Mouse (Mus musculus) hindbrain, embryonic 13.5 days (tissue): ENCODE measurements around the gene Ablim2. TPM values are rescaled to one million over a fixed set of nuclear protein-coding genes. Genes with fewer than 3 reads are reported as not detected.

ENCODE experiments used
- polyA plus RNA-seq: library from polyadenylated mRNA; unstranded; fragments of >200 nt; fragmentation: Nextera tagmentation; extraction: Ambion mirVana; gene quantifications from 2 replicates; pipeline ENCODE4 v1.2.1, GENCODE M21; 2015

Ablim2 gene
- polyA plus RNA-seq, 1 experiment from 2014 or later = 9.5 TPM

Other genes with a start within 250 kb of the Ablim2 start
- 1.1 and 2.3 TPM in 2 replicates for gene Cpz, start 232.2 kb upstream of the Ablim2 start, polyA plus RNA-seq
- 7.5 and 8.2 TPM in 2 replicates for gene Trmt44, start 182.8 kb upstream of the Ablim2 start, polyA plus RNA-seq
- gene Acox3, start 174.8 kb upstream of the Ablim2 start, polyA plus RNA-seq = 16.0 and 16.3 TPM in 2 replicates
- 12.2 and 12.7 TPM in 2 replicates for gene Htra3, start 78.1 kb upstream of the Ablim2 start, polyA plus RNA-seq
- gene Sh3tc1, start 17.9 kb upstream of the Ablim2 start, polyA plus RNA-seq = 2.7 and 3.8 TPM in 2 replicates
- 82.8 and 86.5 TPM in 2 replicates for gene Afap1, start 135.4 kb downstream of the Ablim2 start, polyA plus RNA-seq